Mouse (Mus musculus): Measurements from ENCODE around the gene Marveld3.

Marveld3 gene

GRCm38 (mm10) chr8:109961693-109962367, at the start of gene Marveld3:
Gene Marveld3 (minus strand): TSS chr8:109962203.
- in situ Hi-C loops (cut with MboI; ENCODE audit: low pct_unique_long_range_greater_than_20kb in 1 of 2, low sequenced_read_pairs in 2 of 2, unreplicated experiment in 1 of 2): no loop called here

GRCm38 (mm10) chr8:110010868-110011267, 48.9 kb upstream of the Marveld3 start:
- in situ Hi-C loops (cut with MboI; ENCODE audit: low pct_unique_long_range_greater_than_20kb in 1 of 2, low sequenced_read_pairs in 2 of 2, unreplicated experiment in 1 of 2): no loop called here

- in situ Hi-C loops (cut with MboI; ENCODE audit: low pct_unique_long_range_greater_than_20kb in 1 of 2, low sequenced_read_pairs in 2 of 2, unreplicated experiment in 1 of 2): no loop called here
These were observed 47.0 kb upstream of the Marveld3 start for GRCm38 (mm10) chr8:110008995-110009446.

GRCm38 (mm10) chr8:110008228-110008994, 46.4 kb upstream of the Marveld3 start:
- in situ Hi-C loops (cut with MboI; ENCODE audit: low pct_unique_long_range_greater_than_20kb in 1 of 2, low sequenced_read_pairs in 2 of 2, unreplicated experiment in 1 of 2): no loop called here

GRCm38 (mm10) chr8:110006312-110007023, 44.5 kb upstream of the Marveld3 start:
- in situ Hi-C loops (cut with MboI; ENCODE audit: low pct_unique_long_range_greater_than_20kb in 1 of 2, low sequenced_read_pairs in 2 of 2, unreplicated experiment in 1 of 2): no loop called here

- in situ Hi-C loops (cut with MboI; ENCODE audit: low pct_unique_long_range_greater_than_20kb in 1 of 2, low sequenced_read_pairs in 2 of 2, unreplicated experiment in 1 of 2): no loop called here
These were observed 42.3 kb upstream of the Marveld3 start for GRCm38 (mm10) chr8:110004300-110004699.

GRCm38 (mm10) chr8:110002953-110003352, 41.0 kb upstream of the Marveld3 start:
- in situ Hi-C loops (cut with MboI; ENCODE audit: low pct_unique_long_range_greater_than_20kb in 1 of 2, low sequenced_read_pairs in 2 of 2, unreplicated experiment in 1 of 2): no loop called here

GRCm38 (mm10) chr8:109999974-110000373, 38.0 kb upstream of the Marveld3 start:
- in situ Hi-C loops (cut with MboI; ENCODE audit: low pct_unique_long_range_greater_than_20kb in 1 of 2, low sequenced_read_pairs in 2 of 2, unreplicated experiment in 1 of 2): no loop called here

GRCm38 (mm10) chr8:109998066-109998465, 36.1 kb upstream of the Marveld3 start:
- in situ Hi-C loops (cut with MboI; ENCODE audit: low pct_unique_long_range_greater_than_20kb in 1 of 2, low sequenced_read_pairs in 2 of 2, unreplicated experiment in 1 of 2): no loop called here

GRCm38 (mm10) chr8:109997381-109997780, 35.4 kb upstream of the Marveld3 start:
- in situ Hi-C loops (cut with MboI; ENCODE audit: low pct_unique_long_range_greater_than_20kb in 1 of 2, low sequenced_read_pairs in 2 of 2, unreplicated experiment in 1 of 2): no loop called here

GRCm38 (mm10) chr8:109992951-109993350, 30.9 kb upstream of the Marveld3 start:
- in situ Hi-C loops (cut with MboI; ENCODE audit: low pct_unique_long_range_greater_than_20kb in 1 of 2, low sequenced_read_pairs in 2 of 2, unreplicated experiment in 1 of 2): no loop called here

GRCm38 (mm10) chr8:109992166-109992565, 30.2 kb upstream of the Marveld3 start:
- in situ Hi-C loops (cut with MboI; ENCODE audit: low pct_unique_long_range_greater_than_20kb in 1 of 2, low sequenced_read_pairs in 2 of 2, unreplicated experiment in 1 of 2): no loop called here

- in situ Hi-C loops (cut with MboI; ENCODE audit: low pct_unique_long_range_greater_than_20kb in 1 of 2, low sequenced_read_pairs in 2 of 2, unreplicated experiment in 1 of 2): no loop called here
These were observed 28.2 kb upstream of the Marveld3 start, which contains the start of gene Tat for GRCm38 (mm10) chr8:109990224-109990623. Gene Tat (plus strand): TSS chr8:109990437.

GRCm38 (mm10) chr8:109989151-109989550, 27.1 kb upstream of the Marveld3 start:
- in situ Hi-C loops (cut with MboI; ENCODE audit: low pct_unique_long_range_greater_than_20kb in 1 of 2, low sequenced_read_pairs in 2 of 2, unreplicated experiment in 1 of 2): no loop called here

GRCm38 (mm10) chr8:109987776-109988175, 25.8 kb upstream of the Marveld3 start:
- in situ Hi-C loops (cut with MboI; ENCODE audit: low pct_unique_long_range_greater_than_20kb in 1 of 2, low sequenced_read_pairs in 2 of 2, unreplicated experiment in 1 of 2): no loop called here

- in situ Hi-C loops (cut with MboI; ENCODE audit: low pct_unique_long_range_greater_than_20kb in 1 of 2, low sequenced_read_pairs in 2 of 2, unreplicated experiment in 1 of 2): no loop called here
These were observed 24.4 kb upstream of the Marveld3 start for GRCm38 (mm10) chr8:109986384-109986783.

GRCm38 (mm10) chr8:109983944-109984343, 21.9 kb upstream of the Marveld3 start:
- in situ Hi-C loops (cut with MboI; ENCODE audit: low pct_unique_long_range_greater_than_20kb in 1 of 2, low sequenced_read_pairs in 2 of 2, unreplicated experiment in 1 of 2): no loop called here

- in situ Hi-C loops (cut with MboI; ENCODE audit: low pct_unique_long_range_greater_than_20kb in 1 of 2, low sequenced_read_pairs in 2 of 2, unreplicated experiment in 1 of 2): no loop called here
These were observed 20.5 kb upstream of the Marveld3 start for GRCm38 (mm10) chr8:109982386-109983105.

- in situ Hi-C loops (cut with MboI; ENCODE audit: low pct_unique_long_range_greater_than_20kb in 1 of 2, low sequenced_read_pairs in 2 of 2, unreplicated experiment in 1 of 2): no loop called here
These were observed 17.3 kb upstream of the Marveld3 start for GRCm38 (mm10) chr8:109979339-109979738.

All from mouse embryonic stem cell (cell line).